Mouse (Mus musculus): ENCODE measurements around the gene Cryba1.
"Not testable (repeated sequence)": the region's sequence is repeated elsewhere in the genome, so short reads cannot be mapped to it uniquely, and the experiment has no call there.

Cryba1 gene

GRCm38 (mm10) chr11:77725183-77725582 lies at the start of gene Cryba1:
Gene Cryba1, minus strand, starts transcription at chr11:77725283.
- no peak for DNase-seq (ENCODE audit: low spot score)

DNA sequence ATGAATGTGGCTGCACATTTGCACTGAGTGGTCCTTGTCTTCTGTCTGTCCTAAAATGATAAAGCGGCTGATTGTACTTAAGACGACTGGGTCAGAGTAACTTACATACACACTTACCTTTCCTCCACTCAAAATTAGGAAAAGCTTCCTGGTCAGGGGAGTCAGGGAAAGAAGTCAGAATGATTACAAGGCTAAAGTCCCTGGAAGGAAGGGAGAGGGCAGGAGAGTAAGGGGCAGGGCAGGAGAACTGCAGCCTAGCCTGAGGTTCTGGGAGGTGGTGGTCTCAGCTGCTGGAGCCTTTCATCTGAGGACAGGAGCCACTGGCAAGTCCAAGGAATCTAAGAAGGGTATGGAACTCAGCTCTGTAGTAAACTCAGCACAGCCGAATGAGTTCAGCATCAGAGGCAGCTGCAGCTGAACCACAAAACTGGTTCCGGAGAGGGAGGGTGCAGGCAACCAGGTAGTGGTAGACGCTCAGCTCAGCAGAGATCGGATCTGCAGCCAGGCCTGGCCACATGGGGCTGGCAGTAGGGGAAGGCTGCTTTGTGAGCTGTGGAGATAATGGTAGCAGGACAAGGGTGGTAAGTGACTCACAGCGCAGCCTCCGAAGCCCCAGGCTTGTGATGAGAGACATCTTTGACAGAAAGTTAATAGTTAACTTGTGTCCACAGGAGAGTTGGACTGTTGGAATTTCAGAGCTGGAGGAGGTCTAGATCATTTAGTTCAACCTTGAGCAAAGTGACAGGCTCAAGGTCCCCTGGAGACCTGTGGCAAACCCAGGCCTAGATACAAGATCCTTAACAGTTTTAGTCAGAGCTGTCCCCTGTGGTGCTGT lies 47.0 kb upstream of the Cryba1 start:
- no peak for DNase-seq (ENCODE audit: low spot score)

DNA sequence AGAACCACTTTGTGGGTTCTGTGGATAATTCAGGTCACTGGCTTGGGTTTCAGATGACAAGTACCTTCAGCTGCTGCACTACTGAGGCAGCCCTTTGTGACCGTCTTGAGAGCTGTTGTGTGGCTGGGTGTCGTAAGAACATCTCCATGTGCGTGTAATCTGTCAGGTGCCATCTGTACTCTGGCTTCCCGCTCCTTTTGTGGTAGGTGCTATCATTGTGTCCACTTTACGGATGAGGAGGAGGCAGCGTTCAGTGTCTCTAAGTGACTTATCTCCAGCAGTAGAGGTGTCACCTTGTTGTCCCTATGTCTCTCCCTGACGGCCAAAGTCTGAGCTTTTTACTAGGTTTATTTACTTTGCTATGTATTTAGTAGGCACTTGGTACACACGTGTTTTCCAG lies 45.3 kb upstream of the Cryba1 start:
- no peak for DNase-seq (ENCODE audit: low spot score)

DNA sequence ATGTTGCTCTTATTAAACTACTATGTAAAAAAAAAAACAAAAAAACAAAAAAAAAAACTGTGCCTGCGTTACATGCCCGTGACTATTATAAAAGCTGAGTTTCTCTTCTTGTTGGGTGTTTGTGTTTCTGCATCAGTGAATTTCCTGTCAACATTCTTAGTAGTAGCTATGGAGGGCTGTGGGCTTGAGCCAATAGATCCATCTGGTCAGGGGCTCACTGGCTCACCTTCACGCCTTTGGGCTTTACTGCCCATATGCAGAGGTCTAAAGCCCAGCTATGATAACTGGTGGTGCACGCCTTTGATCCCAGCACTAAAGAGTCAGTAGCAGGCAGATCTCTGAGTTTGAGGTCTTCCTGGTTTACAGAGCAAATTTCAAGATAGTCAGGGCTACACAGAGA lies 44.4 kb upstream of the Cryba1 start:
- no peak for DNase-seq (ENCODE audit: low spot score)

- DNase-seq (ENCODE audit: low spot score): no peak
These were observed 41.4 kb upstream of the Cryba1 start for GRCm38 (mm10) chr11:77766351-77767001.

- DNase-seq (ENCODE audit: low spot score): no peak
These were observed 40.3 kb upstream of the Cryba1 start for GRCm38 (mm10) chr11:77765459-77765777.

DNA sequence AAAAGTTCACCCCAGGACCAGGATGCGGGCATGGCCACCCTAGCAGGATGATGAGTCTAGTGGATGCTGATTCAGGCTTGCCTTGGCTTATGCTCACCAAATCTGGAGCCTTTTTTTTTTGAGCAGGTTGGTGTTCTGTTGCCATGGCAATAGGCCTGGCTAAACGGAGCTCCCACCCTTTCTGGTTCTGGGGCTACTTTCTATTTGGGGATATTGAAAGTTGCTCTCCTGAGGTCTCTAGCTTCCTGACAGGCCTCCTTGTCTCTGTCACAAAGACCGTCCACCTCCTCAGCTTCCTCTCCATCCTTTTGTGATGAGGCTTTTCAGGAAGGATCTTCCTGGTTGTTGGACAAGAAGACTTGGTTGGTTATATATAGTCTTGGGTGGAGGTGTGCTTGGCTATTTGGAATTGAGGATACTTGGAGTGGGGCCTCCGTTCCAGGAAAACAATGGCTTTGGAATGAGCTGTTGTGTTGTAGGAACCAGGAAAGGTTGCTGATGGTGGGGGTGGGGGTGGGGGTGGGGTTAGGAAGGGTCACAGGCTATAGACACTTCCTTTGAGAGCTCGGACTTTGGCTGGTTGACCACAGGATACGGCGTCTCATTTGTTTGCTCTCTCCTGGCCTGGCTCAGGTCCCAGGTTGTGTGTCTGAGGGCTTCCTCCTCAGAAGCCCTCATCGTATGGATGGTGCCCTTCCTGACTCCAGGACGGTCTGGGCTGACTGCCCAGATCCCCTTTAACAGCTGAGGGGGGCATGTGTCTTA lies 39.8 kb upstream of the Cryba1 start:
- no peak for DNase-seq (ENCODE audit: low spot score)

DNA sequence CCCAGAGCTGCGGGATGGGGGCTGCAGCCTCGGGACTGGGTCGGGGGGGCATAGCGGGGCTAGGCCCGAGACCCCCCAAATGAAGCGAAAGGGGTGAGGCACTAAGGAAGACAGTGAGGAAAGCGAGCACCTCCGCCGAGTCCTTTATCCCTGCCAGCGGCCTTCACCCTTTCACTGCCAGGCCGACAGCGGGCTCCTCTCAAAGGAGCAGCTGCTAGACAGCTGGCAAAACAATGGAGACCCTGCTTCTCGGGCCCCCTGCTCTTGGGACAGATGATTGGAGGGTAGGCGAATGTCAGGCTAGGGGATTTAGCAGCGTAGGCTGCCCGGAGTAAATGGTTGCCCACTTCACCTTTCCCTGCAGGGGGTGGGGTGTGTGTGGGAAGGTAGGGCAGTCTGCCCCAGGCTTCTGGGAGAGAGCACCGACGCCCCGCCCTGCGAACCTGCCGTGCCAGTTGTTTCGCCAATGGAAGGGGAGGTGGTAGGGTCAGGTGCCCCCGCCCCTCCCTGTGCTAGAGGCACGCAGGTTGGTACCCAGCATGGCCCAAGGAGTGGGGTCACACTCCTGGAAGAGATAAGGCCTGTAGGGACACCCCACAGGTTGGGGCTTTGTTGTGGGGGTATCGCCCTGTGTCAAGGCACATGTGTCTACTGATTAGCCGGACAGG lies 38.7 kb upstream of the Cryba1 start:
- DNase-seq (ENCODE audit: low spot score): no peak

- DNase-seq (ENCODE audit: low spot score): no peak
These were observed 37.9 kb upstream of the Cryba1 start, which contains the start of gene Myo18a for GRCm38 (mm10) chr11:77762783-77763672. Gene Myo18a, plus strand, starts transcription at chr11:77763246.

- no peak for DNase-seq (ENCODE audit: low spot score)
These were observed 34.9 kb upstream of the Cryba1 start for GRCm38 (mm10) chr11:77760031-77760430.

DNA sequence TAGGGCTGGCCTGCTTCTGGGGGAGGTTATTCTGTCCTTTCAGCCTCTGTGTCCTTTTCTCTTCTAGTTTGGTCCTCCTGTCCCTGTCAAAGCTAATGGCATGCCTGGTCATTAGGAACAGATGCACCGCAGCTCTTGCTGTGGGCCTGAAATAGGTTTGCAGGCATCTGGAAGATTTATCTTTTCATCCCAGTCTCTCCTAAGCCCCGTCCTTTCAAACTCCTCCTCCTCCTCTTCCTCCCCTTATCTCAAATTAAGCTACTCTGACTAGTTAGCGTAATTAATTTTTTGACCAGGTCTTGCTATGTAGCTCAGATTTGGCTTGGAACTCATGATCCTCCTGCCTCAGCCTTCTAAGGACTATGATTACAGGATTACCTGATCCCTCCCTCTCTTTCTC lies 28.4 kb upstream of the Cryba1 start:
- DNase-seq (ENCODE audit: low spot score): no peak

GRCm38 (mm10) chr11:77752525-77752924 lies 27.4 kb upstream of the Cryba1 start:
- DNase-seq (ENCODE audit: low spot score): no peak

DNA sequence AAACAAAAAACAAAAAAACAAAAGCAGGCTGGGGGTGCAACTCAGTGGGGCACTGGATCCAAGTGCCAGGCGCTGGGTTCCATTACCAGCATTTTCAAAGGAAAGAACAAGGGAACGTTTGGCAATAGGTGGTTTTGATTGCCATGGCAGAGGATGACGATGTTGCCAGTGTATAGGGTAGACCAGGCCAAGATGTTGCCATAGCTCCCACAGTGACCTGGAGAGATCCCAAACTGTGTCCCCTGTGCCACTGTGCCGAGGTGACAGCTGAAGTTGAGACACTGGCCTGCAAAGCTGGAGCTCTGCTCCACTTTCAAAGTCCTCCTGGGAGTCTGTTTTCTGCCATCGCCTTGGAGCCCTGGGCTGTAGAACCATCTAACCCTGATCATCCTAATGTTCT lies 23.9 kb upstream of the Cryba1 start:
- no peak for DNase-seq (ENCODE audit: low spot score)

- DNase-seq (ENCODE audit: low spot score): not testable (repeated sequence)
These were observed 22.0 kb upstream of the Cryba1 start for GRCm38 (mm10) chr11:77747103-77747502.

DNA sequence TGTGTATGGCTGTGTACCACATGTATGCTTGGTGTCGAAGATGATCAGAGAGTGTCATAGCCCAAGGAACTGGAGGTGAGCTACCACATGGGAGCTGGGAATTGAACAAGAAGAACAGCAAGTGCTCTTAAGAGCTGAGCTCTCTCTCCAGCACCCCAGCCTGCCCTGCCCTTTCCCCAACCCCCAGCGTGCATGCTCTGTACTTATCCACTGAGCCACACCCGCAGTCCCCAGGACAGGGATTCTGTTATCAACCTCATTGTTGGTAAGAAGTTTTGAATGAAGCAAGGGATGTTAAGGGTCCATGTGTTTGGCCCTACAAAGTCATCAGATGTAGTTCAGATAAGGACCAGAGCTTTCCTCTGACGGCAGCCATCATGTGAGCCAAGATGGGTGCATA lies 21.6 kb upstream of the Cryba1 start:
- DNase-seq (ENCODE audit: low spot score): no peak

GRCm38 (mm10) chr11:77743966-77744365 lies 18.9 kb upstream of the Cryba1 start:
- DNase-seq (ENCODE audit: low spot score): no peak

- DNase-seq (ENCODE audit: low spot score): no peak
These were observed 13.5 kb upstream of the Cryba1 start for GRCm38 (mm10) chr11:77738555-77738954.

DNA sequence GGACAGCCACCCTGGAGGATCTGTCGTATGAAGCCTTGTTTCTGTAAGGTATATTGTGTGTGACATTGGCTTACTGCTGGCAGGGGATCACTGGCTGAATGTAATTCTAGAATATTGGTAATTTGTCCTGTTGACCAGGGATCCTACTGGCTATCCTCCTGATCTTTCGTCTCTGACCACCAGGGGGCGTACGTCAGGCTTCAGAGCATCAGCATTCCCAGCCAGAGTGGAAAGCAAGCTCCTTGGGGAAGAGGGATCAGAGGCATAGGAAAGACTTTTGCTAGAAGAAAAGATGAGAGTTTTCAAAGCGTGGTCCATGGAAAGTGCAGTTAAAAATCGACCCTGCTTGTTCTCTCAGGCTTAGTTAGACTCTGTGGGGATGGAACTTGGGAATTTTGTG lies 12.2 kb upstream of the Cryba1 start:
- peak; percentile 80 for DNase-seq (ENCODE audit: low spot score)

DNA sequence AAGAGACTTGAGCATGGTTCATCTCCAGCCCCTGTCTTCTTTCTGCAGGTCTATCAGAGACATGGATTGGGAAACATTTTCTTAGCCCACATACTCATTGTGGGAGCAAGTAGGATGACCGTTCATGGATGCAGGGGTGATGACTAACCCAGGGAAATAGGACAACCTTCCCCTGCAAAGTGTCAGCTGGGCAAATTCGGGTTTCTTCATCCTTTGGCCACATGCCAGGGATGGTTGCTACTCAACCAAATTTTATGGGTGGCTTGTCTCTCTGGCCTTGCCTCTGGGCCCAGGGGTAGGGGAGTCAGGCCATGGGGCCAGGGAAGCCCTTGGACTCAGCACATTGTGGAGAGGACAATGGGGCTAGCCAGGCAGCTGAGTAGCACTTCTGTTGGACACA lies 3.5 kb upstream of the Cryba1 start:
- no peak for DNase-seq (ENCODE audit: low spot score)

DNA sequence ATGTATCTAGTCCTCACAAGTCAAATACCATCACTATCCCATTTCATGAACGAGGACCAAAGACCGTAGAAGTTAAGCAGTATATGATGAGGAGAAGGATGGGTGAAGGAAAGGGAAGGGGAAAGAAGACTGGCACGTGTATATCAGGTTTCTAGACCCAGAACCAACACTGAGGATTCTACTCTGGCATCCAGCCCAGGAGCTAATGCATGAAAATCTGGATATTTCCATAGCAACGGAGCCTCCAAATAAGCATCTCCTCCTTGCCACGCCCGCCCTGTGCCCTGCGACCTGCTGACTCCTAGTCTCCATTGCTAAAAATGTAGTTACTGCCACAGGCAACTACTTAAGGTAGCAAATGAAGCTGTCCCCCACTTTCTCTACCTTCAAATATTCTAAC lies 317 bp downstream of the Cryba1 start:
- no peak for DNase-seq (ENCODE audit: low spot score)

DNA sequence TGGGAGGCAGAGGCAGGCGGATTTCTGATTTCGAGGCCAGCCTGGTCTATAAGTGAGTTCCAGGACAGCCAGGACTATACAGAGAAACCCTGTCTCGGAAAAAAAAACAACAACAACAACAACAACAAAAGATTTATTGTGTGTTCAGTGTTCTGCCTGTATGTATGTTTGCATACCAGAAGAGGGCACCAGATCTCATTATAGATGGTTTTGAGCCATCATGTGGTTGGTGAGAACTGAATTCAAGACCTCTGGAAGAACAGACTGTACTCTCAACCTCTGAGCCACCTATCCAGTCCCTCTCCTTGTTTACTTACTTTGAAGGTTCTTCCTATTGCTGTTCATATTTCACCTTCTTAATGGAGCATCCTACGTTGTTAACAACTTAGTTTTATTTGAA lies 3.7 kb downstream of the Cryba1 start:
- DNase-seq (ENCODE audit: low spot score): no peak
